Mouse (Mus musculus) layer of hippocampus, postnatal 10 days (tissue): ENCODE data around the gene Fxyd2. TPM values are rescaled to one million over a fixed set of nuclear protein-coding genes. Genes with fewer than 3 reads are reported as not detected.

Experiments
- total RNA-seq, 2 experiments: library from RNA; stranded (reverse); gene quantifications; 2 replicates each; pipeline ENCODE4 v1.2.3; 2021

Gene Fxyd2
- total RNA-seq, 2 experiments from 2014 or later = 8.9 to 10.4 TPM

Other genes starting within 250 kb of the Fxyd2 start
- under 1 TPM in 1 of 2 experiments, not detected in 1; 0.20 TPM for gene BC049352, start 217.7 kb upstream of the Fxyd2 start, total RNA-seq
- not detected for gene Tmprss4, start 195.6 kb upstream of the Fxyd2 start, total RNA-seq
- 1 to 10 TPM; 1.9 to 2.2 TPM for gene Il10ra, start 130.5 kb upstream of the Fxyd2 start, total RNA-seq
- gene Tmprss13, start 80.6 kb upstream of the Fxyd2 start, total RNA-seq = not detected
- gene Fxyd6, start 29.5 kb upstream of the Fxyd2 start, total RNA-seq = 100 to 1,000 TPM; 288 to 309 TPM
- gene Dscaml1, start 27.0 kb downstream of the Fxyd2 start, total RNA-seq = 10 to 100 TPM; 67.0 to 72.6 TPM